Mouse (Mus musculus) embryo, embryonic 10 days (tissue): ENCODE results near the gene Nudt16.
A peak's percentile ranks its signal among the peaks of the same experiment; 100 is the strongest.
"Not testable (repeated sequence)": the region's sequence is repeated elsewhere in the genome, so short reads cannot be mapped to it uniquely, and the experiment has no call there.

Source experiments
- DNase-seq: peaks from one replicate; pipeline ENCODE4 v3.0.0-alpha.2; 2015; ENCODE audit warnings: low spot score

Gene Nudt16

GRCm38 (mm10) chr9:105131253-105132001 lies at the start of gene Nudt16:
TSS of gene Nudt16 (minus strand) at chr9:105131824.
- DNase-seq = peak; percentile 94

DNA sequence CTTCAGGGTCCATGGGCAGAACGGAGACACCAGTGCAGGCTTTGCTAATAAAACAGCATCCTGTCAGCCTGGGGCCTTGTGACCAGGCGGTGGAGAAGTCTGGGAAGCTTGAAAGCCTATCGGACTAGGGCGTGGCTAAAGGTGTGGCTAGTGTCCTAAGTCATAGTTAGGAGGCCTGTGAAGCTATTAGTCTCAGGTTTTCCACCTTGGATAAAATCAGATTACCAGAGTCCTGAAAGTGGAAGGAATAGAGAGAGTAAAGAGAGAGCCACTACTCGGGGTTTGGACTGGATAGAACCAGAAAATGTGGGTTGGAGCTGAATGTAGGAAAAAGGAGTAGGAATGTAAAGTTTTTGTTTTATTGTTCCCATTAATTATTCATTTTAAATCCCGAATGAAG lies 13.4 kb upstream of the Nudt16 start, which contains the start of gene 1700080E11Rik:
TSS of gene 1700080E11Rik (minus strand) at position 101 of the 400 bp plus-strand sequence.
- peak; percentile 2 for DNase-seq

- no peak for DNase-seq
Observed at GRCm38 (mm10) chr9:105139204-105139603, 7.6 kb upstream of the Nudt16 start.

DNA sequence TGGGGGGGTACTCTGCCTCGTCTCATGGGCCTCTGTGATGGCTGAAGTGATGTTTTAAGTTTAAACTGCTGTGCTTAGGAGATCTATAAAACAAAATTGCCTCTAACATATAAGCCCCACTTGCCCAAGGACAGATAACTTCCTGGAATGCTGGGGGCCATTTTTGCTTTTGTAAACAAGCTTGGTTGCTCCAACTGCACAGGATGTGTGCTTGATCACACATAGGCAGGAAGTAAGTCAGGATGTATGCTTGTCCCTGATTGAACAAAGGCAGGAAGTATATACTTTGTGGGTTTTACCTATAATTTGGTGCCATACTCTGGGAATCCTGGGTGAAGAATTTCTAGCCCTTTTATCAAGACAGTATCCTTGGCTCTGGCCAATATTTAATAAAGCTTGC lies 4.8 kb upstream of the Nudt16 start:
- peak; percentile 3 for DNase-seq

- peak; percentile 2 for DNase-seq
Observed at GRCm38 (mm10) chr9:105134536-105134935, 2.9 kb upstream of the Nudt16 start.

DNA sequence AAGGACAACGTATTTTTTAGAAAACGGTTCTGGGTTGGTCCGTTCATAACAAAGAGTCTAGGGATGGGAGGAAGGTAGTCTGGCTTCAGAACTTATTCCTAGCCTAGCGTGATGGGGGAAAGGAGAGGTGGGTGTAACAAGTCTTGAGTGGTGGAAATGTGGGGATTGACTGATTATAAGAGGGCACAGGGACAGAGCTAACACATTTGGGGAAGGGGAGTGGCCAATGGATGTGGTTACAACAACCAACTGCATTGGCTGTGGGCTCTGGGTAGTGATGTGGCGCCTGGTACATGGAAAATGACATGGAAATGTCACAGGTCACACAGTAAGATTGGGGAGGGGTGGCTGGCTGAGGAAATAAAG lies 361 bp upstream of the Nudt16 start:
- DNase-seq = no peak

DNA sequence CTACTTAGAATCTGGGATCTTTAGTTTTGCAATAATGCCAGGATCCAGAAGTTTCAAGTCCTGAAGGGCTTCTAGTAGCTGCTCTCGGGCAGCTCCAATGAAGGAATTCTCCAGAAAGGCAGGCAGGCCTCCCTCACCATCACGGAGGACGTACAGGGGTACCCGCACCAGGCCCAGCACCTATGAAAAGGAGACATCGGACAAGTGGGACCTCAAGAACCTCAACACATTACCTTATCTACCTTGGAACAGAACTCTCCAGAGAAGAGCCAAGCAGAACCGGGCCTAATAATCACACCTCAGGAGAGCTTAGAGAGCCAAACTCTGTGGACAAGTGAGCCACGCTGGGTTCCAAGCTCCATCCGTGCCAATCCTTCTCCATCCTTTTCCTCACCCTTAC lies 1.3 kb downstream of the Nudt16 start:
- no peak for DNase-seq

DNA sequence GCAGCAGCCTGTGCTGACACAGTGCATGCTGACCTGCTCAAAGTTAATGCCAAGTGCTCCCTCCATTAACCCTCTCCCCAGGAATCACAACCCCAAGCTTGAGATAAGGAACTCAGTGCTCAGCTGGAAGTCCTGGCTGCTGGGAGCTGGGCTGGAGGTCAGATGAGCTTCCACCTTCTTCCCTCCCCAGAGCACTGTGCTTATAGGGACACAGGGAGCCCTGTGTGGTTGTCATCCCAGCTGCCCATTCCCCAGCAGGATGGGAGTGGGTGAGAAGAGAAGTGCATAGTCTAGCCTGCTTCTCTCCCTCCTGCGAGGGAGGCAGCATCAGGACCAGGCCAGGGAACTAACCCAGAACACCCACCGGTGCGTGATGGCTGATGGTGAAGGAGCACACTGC lies 6.4 kb downstream of the Nudt16 start:
- not testable (repeated sequence) for DNase-seq

DNA sequence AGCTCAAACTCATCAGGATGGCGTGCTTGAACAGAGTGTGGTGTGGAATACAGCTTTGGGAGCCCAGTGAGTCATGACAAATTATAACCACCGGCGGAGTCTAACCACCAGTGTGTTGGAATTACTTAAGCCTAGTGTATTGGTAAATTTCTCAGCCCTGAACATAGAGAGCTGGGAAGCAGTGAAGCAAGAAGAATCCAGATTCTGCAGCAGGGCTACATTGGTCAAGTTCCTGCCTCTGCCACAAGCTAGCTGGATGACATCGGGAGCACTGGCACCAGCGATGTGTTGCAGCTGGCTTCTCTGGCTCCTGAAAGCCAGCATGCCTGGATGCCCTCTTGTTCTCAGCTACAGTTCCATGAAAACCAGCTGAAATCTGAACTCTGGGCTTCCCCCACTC lies 27.7 kb downstream of the Nudt16 start:
- no peak for DNase-seq

GRCm38 (mm10) chr9:105101911-105102310 lies 29.7 kb downstream of the Nudt16 start:
- DNase-seq = no peak

DNA sequence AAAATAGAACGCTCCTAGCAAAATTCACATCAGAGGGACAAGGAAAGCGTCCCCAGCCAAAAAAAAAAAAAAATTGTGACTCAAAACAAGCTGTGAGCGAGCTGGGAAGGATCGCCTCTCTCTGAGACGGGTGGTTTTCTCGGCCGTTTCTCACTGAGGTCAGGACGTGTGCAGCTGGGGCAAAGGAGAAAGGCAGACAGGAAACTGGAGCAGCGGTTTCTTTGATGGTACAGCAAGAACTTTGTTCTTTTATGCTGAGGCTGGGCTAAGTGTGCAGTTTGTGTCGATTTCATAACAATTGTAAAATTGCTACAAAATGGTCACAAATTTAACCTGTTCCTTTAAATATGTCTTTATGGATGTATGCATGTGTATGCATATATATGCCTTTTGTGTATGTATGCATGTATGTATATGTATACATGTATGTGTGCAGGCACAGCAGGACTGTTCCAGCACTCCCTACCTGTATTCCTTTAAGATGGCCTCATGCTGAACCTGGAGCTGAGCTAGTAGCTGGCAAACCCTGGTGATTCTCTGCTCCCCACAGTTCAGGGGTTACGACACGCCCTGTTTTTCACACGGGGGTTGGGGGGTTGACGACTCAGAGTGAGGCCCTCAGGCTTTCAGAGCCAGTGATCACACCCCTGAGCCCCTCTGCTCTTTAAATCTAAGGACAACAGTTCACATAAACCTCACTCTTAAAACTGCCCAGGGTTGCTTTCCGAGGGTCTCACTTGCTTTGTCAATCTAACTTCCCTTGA lies 30.6 kb downstream of the Nudt16 start:
- DNase-seq = no peak

DNA sequence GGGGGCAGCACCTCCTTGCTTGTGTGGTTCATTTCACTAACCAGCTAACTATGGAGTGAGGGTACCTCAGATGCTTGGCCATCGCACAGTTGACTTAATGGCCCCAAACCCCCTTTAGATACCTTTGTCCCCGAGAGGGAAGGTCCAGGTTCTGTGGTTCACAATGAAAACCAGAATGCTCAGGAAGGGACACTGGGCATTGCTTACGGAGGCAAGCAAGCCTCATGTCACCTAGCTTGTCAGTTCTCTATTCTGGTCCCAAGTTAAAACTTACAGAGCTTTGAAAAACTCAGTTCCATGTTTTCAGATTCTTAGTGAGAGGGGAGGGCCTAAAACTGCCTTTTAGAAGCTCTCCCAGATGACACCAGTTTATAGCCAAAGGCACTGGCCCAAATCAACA lies 51.4 kb downstream of the Nudt16 start:
- DNase-seq = no peak
